Mouse (Mus musculus) 416B (cell line): Measurements from ENCODE around the gene Klf1.
A peak's percentile ranks its signal among the peaks of the same experiment; 100 is the strongest.

Experiments used
- DNase-seq: peaks from one replicate; pipeline ENCODE4 v3.0.0; 2011; ENCODE audit warnings: low read depth

Gene Klf1

DNA sequence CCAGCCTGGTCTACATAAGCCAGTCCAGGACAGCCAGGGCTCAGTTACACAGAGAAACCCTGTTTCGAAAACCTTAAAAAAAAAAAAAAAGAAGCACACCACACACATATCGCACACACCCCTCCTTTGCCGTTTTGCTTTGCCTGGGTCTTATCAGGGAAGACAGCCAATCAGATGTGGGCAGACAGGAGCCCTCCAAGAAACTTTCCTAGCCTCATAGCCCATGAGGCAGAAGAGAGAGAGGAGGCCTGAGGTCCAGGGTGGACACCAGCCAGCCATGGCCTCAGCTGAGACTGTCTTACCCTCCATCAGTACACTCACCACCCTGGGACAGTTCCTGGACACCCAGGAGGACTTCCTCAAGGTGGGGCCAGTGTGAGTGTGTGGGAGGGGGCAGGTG, at the start of gene Klf1:
TSS of gene Klf1 (plus strand) at position 177 of the 400 bp plus-strand sequence.
- peak; percentile 32 for DNase-seq

GRCm38 (mm10) chr8:84856434-84856833, 45.3 kb upstream of the Klf1 start:
- no peak for DNase-seq

DNA sequence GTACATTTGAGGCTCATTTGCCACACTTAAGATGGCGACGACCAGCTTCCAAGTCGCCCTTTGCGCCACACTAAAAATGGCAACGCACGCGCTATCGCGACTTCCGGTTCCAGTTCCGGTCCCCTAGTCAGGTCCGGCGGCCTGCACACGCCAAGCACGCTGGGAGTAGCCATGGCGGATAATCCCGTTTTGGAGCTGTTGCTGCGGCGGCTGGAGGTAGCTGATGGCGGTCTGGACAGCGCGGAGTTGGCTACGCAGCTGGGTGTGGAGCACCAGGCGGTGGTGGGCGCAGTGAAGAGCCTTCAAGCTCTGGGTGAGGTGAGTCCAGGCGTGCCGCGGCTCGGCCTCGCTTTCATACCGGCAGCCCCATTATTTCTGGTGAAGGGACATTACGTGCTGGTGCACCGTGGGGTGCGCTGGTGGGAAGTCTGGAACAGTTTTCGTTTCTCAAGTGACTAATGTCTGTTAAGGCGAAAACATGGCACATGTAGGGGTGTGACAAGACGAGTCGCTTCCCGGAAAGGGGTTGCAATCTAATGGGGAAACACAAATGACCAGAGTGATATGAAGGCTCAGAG, 44.8 kb upstream of the Klf1 start, which contains the start of gene Farsa:
TSS of gene Farsa (plus strand) at position 126 of the 578 bp plus-strand sequence.
- peak; percentile 96 for DNase-seq

DNA sequence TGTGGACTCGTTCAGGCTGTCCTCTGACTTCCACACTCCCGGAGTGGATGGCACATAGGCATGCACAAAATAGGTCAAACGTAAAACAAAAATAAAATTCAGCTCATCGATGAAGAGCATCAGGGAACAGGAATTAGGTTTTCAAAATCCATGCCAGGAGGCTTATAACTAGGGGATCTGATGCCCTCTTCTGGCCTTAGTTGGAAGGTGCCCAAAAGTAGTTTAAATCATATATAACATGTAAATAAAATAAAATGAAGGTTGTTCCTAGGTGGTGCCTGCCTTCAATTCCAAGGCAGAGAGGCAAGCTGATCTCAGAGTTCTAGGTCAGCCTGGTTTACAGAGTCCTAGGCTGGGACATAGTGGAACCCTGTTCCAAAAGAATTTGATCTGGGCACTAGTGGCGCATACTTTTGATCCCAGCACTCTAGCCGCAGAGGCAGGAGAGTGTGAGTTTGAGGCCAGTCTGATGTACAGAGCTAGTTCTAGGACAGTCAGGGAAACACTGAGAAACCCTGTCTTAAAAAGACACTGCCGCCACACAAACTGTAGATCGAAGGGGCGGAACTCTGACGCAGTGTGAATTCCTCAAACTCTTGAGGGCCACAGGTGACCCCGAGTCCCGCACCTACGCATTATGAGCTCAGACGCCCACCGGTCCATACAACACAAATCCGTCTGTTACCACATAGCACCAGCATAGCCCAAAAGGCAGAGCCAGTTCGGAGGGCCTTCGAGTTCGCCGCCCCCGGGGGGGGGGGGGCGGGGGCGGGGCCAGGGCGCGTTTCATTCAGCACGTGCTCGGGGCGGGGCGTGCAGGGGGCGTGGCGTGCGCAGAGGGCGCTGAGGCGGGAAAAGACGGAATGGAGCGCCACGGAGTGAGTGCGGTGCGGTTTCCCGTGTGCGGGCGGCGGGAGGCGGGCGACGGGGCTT, 30.1 kb upstream of the Klf1 start, which contains the start of gene Syce2:
TSS of gene Syce2 (plus strand) at position 736 of the 933 bp plus-strand sequence.
- DNase-seq = peak; percentile 90

- peak; percentile 64 for DNase-seq
These were observed 29.3 kb upstream of the Klf1 start for GRCm38 (mm10) chr8:84872309-84872965.

- no peak for DNase-seq
These were observed 28.7 kb upstream of the Klf1 start for GRCm38 (mm10) chr8:84873016-84873415.

DNA sequence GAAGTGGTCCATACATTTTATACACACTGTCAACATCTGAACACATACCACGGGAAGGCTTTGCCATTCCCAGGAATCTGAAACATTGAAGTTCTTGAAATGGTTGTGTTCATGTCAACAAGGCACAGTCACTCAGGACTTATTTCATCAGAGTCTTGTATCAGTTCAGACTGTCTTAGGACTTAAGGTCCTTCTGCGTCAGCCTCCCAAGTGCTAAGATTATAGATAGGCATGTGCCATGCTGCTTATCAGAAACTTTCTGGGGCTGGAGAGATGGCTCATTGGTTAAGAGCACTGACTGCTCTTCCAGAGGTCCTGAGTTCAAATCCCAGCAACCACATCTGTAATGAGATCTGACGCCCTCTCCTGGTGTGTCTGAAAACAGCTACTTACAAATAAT, 27.4 kb upstream of the Klf1 start:
- DNase-seq = no peak

GRCm38 (mm10) chr8:84877297-84878035, 24.3 kb upstream of the Klf1 start:
- DNase-seq = no peak

DNA sequence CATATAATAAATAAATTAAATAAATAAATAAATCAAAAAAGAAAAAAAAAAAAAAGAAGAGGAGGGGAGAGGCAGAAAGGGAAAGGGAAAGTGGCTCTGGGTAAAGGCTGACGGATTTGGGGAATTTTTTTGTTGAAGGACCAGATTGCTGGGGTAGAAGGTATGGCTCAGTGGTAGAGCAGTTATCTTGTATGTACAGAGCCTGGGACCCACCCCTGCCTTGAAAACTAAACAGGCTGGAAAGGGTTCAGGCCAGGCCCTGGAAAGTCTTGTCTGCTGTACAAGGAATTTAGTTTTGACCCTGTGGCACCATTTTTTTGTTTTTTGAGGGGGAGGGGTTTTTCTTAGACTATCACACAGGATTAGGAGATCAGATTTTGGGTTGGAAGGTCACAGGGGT, 22.8 kb upstream of the Klf1 start:
- no peak for DNase-seq

- DNase-seq = no peak
These were observed 17.0 kb upstream of the Klf1 start for GRCm38 (mm10) chr8:84884728-84885127.

- DNase-seq = no peak
These were observed 13.4 kb upstream of the Klf1 start for GRCm38 (mm10) chr8:84888280-84888679.

DNA sequence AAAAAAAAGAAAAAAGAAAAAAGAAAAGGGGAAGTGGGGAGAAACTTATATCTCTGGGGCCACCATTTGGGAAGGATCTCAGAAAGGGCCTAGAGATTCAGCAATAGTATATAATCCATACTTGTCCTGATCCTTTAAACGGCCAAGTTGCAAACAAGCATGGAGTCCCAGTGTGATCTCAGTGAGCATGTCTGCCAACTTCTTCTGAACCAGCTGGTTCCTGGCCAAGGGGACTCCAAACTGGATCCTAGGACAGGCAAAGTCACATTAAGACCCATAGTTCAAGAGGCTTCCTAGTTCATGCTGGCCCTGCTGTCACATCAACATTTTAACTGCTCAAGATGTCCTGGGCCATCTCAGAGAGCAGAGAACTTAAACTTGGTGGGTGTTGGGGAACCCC, 12.6 kb upstream of the Klf1 start:
- DNase-seq = no peak

DNA sequence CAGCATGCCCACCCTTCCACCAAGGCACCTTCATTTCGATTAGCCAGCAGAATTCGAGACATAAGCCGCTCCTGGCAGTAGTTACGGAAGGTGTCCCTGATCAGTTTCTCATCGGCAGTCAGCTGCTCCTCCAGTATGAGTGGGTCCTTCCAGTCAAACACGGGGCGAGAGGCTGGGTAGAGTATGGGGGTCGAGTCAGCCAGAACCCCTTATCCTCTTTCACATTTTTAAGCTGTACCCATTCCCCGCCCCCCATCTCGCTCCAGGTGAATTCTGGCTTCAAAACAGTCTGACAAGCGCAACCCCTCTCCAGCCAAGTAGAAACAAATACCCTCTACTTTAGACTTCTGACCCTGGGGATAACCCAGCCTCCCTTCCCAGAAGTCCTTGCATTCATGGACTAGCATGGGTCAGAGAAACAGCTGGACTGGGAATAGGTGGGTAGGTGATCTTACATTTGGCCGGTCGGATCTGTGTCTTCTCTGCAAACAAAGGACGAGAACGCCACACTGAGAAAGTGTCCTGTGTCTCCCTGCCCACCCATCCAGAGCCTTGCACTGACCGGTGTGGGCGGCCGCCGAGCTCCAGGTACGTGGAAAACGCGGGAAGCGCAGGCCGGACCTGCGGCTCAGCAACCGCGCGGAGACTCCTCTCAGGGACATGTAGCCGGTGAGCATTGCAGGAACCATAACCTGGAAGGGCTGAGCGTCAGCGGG, 8.6 kb upstream of the Klf1 start:
- DNase-seq = no peak

GRCm38 (mm10) chr8:84893709-84894134, 8.0 kb upstream of the Klf1 start, which contains the start of gene Gcdh:
Gcdh (minus strand) TSS chr8:84893921.
- peak; percentile 98 for DNase-seq

DNA sequence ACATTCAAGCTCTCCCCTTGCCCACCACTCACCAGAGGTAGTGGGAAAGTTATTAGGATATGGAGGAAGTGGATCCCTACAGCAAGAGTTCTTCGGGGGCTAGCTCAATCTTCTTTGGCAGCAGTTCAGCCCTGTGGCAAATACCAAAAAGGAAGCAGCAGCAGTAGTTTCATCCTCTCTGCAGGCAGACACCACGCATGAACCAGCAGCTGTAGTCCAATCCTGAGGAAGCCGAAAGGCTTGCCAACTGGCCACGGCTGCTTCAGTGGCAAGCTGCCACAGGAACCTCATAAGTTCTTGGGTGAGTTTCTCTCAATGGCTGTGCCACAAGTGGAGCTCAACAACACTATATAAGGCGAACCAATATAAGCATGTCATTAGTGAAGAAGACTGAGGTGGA, 5.8 kb upstream of the Klf1 start:
- DNase-seq = no peak

- no peak for DNase-seq
These were observed 657 bp upstream of the Klf1 start for GRCm38 (mm10) chr8:84901071-84901470.

GRCm38 (mm10) chr8:84902367-84902919, 715 bp downstream of the Klf1 start:
- no peak for DNase-seq

DNA sequence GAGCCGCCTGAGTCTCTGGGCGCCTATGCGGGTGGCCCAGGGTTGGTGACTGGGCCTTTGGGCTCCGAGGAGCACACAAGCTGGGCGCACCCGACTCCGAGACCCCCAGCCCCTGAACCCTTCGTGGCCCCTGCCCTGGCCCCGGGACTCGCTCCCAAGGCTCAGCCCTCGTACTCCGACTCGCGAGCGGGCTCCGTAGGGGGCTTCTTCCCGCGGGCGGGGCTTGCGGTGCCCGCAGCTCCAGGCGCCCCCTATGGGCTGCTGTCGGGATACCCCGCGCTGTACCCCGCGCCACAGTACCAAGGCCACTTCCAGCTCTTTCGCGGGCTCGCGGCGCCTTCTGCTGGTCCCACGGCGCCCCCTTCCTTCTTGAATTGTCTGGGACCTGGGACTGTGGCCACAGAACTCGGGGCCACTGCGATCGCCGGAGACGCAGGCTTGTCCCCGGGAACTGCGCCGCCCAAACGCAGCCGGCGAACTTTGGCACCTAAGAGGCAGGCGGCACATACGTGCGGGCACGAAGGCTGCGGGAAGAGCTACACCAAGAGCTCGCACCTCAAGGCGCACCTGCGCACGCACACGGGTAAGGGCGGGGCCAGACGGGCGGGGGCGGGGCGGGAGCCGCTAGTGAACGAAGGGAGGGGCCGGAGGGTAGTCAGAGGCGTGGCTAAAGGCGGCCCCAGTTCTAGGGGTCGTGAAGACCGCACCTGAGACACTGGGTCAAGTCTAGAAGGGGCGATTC, 1.4 kb downstream of the Klf1 start:
- DNase-seq = peak; percentile 95

DNA sequence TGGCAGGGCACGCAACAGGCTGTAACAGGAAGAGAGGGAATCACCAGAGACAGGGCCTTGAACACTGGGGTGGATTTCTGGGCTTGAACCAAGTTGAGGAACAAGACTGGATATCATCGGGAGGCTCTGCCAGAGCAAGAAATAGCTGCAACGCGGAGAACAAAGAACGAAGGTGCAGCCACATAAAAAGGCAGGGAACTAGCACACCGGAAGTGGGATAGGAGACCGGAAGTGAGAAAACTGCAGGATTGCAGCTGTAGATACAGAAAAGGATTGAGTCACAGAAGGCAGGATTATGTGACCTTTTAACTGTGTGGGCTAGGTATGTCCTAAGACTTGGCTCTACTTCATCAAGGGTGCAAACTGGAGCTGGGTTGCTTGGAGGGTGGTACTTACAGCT, 2.6 kb downstream of the Klf1 start:
- DNase-seq = peak; percentile 57

DNA sequence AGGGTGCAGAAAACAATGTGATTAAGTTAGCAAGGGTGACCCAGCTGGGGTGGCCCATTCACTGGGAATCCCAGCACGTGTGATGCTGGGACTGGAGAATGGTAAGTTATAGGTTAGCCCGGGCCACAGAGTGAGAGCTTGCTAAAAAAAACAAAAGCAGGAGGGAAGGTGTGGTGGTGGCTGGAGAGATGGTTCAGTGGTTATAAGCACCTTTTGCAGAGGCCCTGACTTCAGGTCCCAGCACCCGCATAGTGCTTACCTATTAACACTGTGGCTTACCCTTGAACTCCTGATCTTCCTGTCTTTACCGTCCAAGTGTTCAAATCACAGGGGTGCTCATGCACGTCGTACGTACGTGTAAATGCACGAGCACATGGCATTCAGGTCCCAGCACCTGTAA, 5.3 kb downstream of the Klf1 start:
- no peak for DNase-seq
